Mouse (Mus musculus) thymus, adult 2 months (tissue): ENCODE results near the gene Nenf.

Experiments used
- CTCF ChIP-seq: fragments of 200-500 bp; IDR thresholded peaks from 2 replicates; pipeline ENCODE4 v1.5.1; 2012; ENCODE audit warnings: mild to moderate bottlenecking, control low read depth, low read length, moderate library complexity, borderline replicate concordance; ENCODE audit not compliant: control insufficient read depth, poor library complexity, insufficient read depth; ENCODE audit errors: extremely low read depth
- POLR2A ChIP-seq: fragments of 200-500 bp; IDR thresholded peaks from 2 replicates; pipeline ENCODE4 v1.6.1; 2012; ENCODE audit warnings: mild to moderate bottlenecking, low read length, control low read depth, moderate library complexity; ENCODE audit not compliant: control insufficient read depth, poor library complexity, insufficient read depth; ENCODE audit errors: extremely low read depth

- TF ChIP-seq CTCF (no peak), POLR2A (no peak)
Measured at GRCm38 (mm10) chr1:191328019-191328441, 10.0 kb upstream of the Nenf start.
